Mouse (Mus musculus) MEL (cell line): Measurements from ENCODE around the gene 1190005I06Rik. TPM values are rescaled to one million over a fixed set of nuclear protein-coding genes. Genes with fewer than 3 reads are reported as not detected.
A peak's percentile ranks its signal among the peaks of the same experiment; 100 is the strongest.

Source experiments
- DNase-seq: peaks from one replicate; pipeline ENCODE4 v3.0.0; 2011; ENCODE audit warnings: low read depth, low spot score
- H3K27ac ChIP-seq: 2 replicates; pipeline ENCODE4 v1.5.1; 2012; ENCODE audit warnings: low read depth, mild to moderate bottlenecking, control low read depth, low read length, moderate library complexity; ENCODE audit not compliant: control insufficient read depth
- H3K27me3 ChIP-seq, 2 experiments: fragments of 150-350 bp in 1 of 2; sonication (generic) in 1 of 2; 2 replicates each; pipeline ENCODE4 v1.6.1; 2012; ENCODE audit warnings: low read length in 2 of 2, mild to moderate bottlenecking in 2 of 2, improper control_type of control experiment in 1 of 2, moderate library complexity in 1 of 2; ENCODE audit not compliant: insufficient read depth in 2 of 2, control insufficient read depth in 1 of 2
- H3K36me3 ChIP-seq, 2 experiments: 2 replicates each; pipeline ENCODE4 v1.6.1; 2012 to 2014; ENCODE audit warnings: low read length in 2 of 2, improper control_type of control experiment in 1 of 2, inconsistent platforms in 1 of 2, mild to moderate bottlenecking in 1 of 2; ENCODE audit not compliant: insufficient read depth in 2 of 2, control insufficient read depth in 1 of 2
- H3K4me1 ChIP-seq, 2 experiments: fragments of 150-350 bp in 1 of 2; sonication (generic) in 1 of 2; 2 replicates each; pipeline ENCODE4 v1.6.1; 2012; ENCODE audit warnings: low read length in 2 of 2, improper control_type of control experiment in 1 of 2, mild to moderate bottlenecking in 1 of 2; ENCODE audit not compliant: insufficient read depth in 2 of 2, control insufficient read depth in 1 of 2
- H3K4me3 ChIP-seq, 2 experiments: fragments of 150-350 bp in 1 of 2; sonication (generic) in 1 of 2; 2 replicates each; pipeline ENCODE4 v1.5.1; 2012; ENCODE audit warnings: low read depth in 2 of 2, low read length in 2 of 2, mild to moderate bottlenecking in 2 of 2, moderate library complexity in 2 of 2, control low read depth in 1 of 2, improper control_type of control experiment in 1 of 2; ENCODE audit not compliant: control insufficient read depth in 1 of 2, insufficient read depth in 1 of 2
- H3K79me2 ChIP-seq: 2 replicates; pipeline ENCODE4 v1.6.1; 2012; ENCODE audit warnings: mild to moderate bottlenecking, low read length, moderate library complexity; ENCODE audit not compliant: control insufficient read depth, poor library complexity, insufficient read depth
- H3K9ac ChIP-seq: 2 replicates; pipeline ENCODE4 v1.6.1; 2012; ENCODE audit warnings: low read depth, mild to moderate bottlenecking, control low read depth, low read length, moderate library complexity; ENCODE audit not compliant: control insufficient read depth, poor library complexity, severe bottlenecking
- H3K9me3 ChIP-seq: fragments of 150-350 bp; sonication (generic); replicated peaks from 2 replicates; pipeline ENCODE4 v1.6.1; 2012; ENCODE audit warnings: mild to moderate bottlenecking, low read length, improper control_type of control experiment, moderate library complexity; ENCODE audit not compliant: insufficient read depth
- BHLHE40 ChIP-seq: IDR thresholded peaks from 2 replicates; pipeline ENCODE4 v1.6.1; 2012; ENCODE audit warnings: low read depth, mild to moderate bottlenecking, inconsistent platforms, low read length, improper control_type of control experiment, borderline replicate concordance
- CHD1 ChIP-seq: IDR thresholded peaks from 2 replicates; pipeline ENCODE4 v1.6.1; 2012; ENCODE audit warnings: low read depth, mild to moderate bottlenecking, inconsistent platforms, low read length, improper control_type of control experiment
- CHD2 ChIP-seq: IDR thresholded peaks from 2 replicates; pipeline ENCODE4 v1.6.1; 2011; ENCODE audit warnings: low read length, improper control_type of control experiment
- CTCF ChIP-seq, 3 experiments: IDR thresholded peaks in 2 of 3; conservative IDR thresholded peaks in 1 of 3; 2 replicates each; pipeline ENCODE4 v1.5.1; 2011 to 2012; ENCODE audit warnings: low read length in 3 of 3, low read depth in 2 of 3, mild to moderate bottlenecking in 2 of 3, improper control_type of control experiment in 1 of 3, inconsistent platforms in 1 of 3, mixed read lengths in 1 of 3, moderate library complexity in 1 of 3; ENCODE audit not compliant: control insufficient read depth in 1 of 3, insufficient read depth in 1 of 3, poor library complexity in 1 of 3, severe bottlenecking in 1 of 3
- ELF1 ChIP-seq: IDR thresholded peaks from 2 replicates; pipeline ENCODE4 v1.6.1; 2014; ENCODE audit warnings: low read depth, mild to moderate bottlenecking, inconsistent platforms, low read length, improper control_type of control experiment, moderate library complexity
- EP300 ChIP-seq, 2 experiments: IDR thresholded peaks; 2 replicates each; pipeline ENCODE4 v1.6.1; 2011; ENCODE audit warnings: improper control_type of control experiment in 2 of 2, low read length in 2 of 2, low read depth in 1 of 2, mild to moderate bottlenecking in 1 of 2
- ETS1 ChIP-seq: IDR thresholded peaks from 2 replicates; pipeline ENCODE4 v1.6.1; 2012; ENCODE audit warnings: low read depth, mild to moderate bottlenecking, inconsistent platforms, low read length, improper control_type of control experiment, moderate library complexity
- GATA1 ChIP-seq: IDR thresholded peaks from 2 replicates; pipeline ENCODE4 v1.6.1; 2011; ENCODE audit warnings: low read depth, low read length, improper control_type of control experiment
- JUND ChIP-seq: IDR thresholded peaks from 2 replicates; pipeline ENCODE4 v1.6.1; 2011; ENCODE audit warnings: low read depth, mild to moderate bottlenecking, improper control_type of control experiment, low read length
- KAT2A ChIP-seq: conservative IDR thresholded peaks from 2 replicates; pipeline ENCODE4 v1.6.1; 2012; ENCODE audit warnings: low read depth, low read length, improper control_type of control experiment, inconsistent platforms
- MAFK ChIP-seq: IDR thresholded peaks from 2 replicates; pipeline ENCODE4 v1.6.1; 2011; ENCODE audit warnings: low read depth, mild to moderate bottlenecking, low read length, improper control_type of control experiment, borderline replicate concordance
- MAX ChIP-seq: IDR thresholded peaks from 2 replicates; pipeline ENCODE4 v1.6.1; 2011; ENCODE audit warnings: low read length, improper control_type of control experiment
- MEF2A ChIP-seq: IDR thresholded peaks from 2 replicates; pipeline ENCODE4 v1.6.1; 2014; ENCODE audit warnings: low read depth, mild to moderate bottlenecking, inconsistent platforms, low read length, improper control_type of control experiment; ENCODE audit not compliant: poor library complexity, insufficient replicate concordance, severe bottlenecking; ENCODE audit errors: extremely low read depth
- MXI1 ChIP-seq: IDR thresholded peaks from 2 replicates; pipeline ENCODE4 v1.6.1; 2011; ENCODE audit warnings: mild to moderate bottlenecking, low read depth, low read length, improper control_type of control experiment
- MYB ChIP-seq: IDR thresholded peaks from 2 replicates; pipeline ENCODE4 v1.6.1; 2011; ENCODE audit warnings: mild to moderate bottlenecking, low read depth, low read length, improper control_type of control experiment
- MYC ChIP-seq: IDR thresholded peaks from 2 replicates; pipeline ENCODE4 v1.6.1; 2011; ENCODE audit warnings: low read depth, mild to moderate bottlenecking, low read length, improper control_type of control experiment, moderate library complexity
- NELFE ChIP-seq: IDR thresholded peaks from 2 replicates; pipeline ENCODE4 v1.6.1; 2011; ENCODE audit warnings: low read depth, low read length, improper control_type of control experiment
- NRF1 ChIP-seq: IDR thresholded peaks from 2 replicates; pipeline ENCODE4 v1.6.1; 2014; ENCODE audit warnings: low read depth, mild to moderate bottlenecking, inconsistent platforms, low read length, improper control_type of control experiment, moderate library complexity; ENCODE audit not compliant: poor library complexity, insufficient read depth, severe bottlenecking
- POLR2AphosphoS2 ChIP-seq: IDR thresholded peaks from 2 replicates; pipeline ENCODE4 v1.6.1; 2011; ENCODE audit warnings: low read length, improper control_type of control experiment
- RAD21 ChIP-seq: IDR thresholded peaks from 2 replicates; pipeline ENCODE4 v1.6.1; 2011; ENCODE audit warnings: mild to moderate bottlenecking, low read depth, low read length, improper control_type of control experiment
- RCOR1 ChIP-seq: IDR thresholded peaks from 2 replicates; pipeline ENCODE4 v1.6.1; 2012; ENCODE audit warnings: low read depth, mild to moderate bottlenecking, inconsistent platforms, low read length, improper control_type of control experiment
- SMC3 ChIP-seq: IDR thresholded peaks from 2 replicates; pipeline ENCODE4 v1.6.1; 2011; ENCODE audit warnings: low read depth, low read length, improper control_type of control experiment
- TBP ChIP-seq: IDR thresholded peaks from 2 replicates; pipeline ENCODE4 v1.8.0; 2011; ENCODE audit warnings: low read depth, low read length, improper control_type of control experiment
- TCF12 ChIP-seq: IDR thresholded peaks from 2 replicates; pipeline ENCODE4 v1.6.1; 2014; ENCODE audit warnings: low read depth, mild to moderate bottlenecking, inconsistent platforms, low read length, improper control_type of control experiment, moderate library complexity
- UBTF ChIP-seq: IDR thresholded peaks from 2 replicates; pipeline ENCODE4 v1.6.1; 2012; ENCODE audit warnings: low read depth, mild to moderate bottlenecking, inconsistent platforms, low read length, improper control_type of control experiment, moderate library complexity, borderline replicate concordance; ENCODE audit not compliant: insufficient read depth
- USF1 ChIP-seq: IDR thresholded peaks from 2 replicates; pipeline ENCODE4 v1.6.1; 2014; ENCODE audit warnings: low read depth, mild to moderate bottlenecking, inconsistent platforms, low read length, improper control_type of control experiment, moderate library complexity
- USF2 ChIP-seq, 2 experiments: IDR thresholded peaks; 2 replicates each; pipeline ENCODE4 v1.6.1; 2011 to 2012; ENCODE audit warnings: improper control_type of control experiment in 2 of 2, low read length in 2 of 2, borderline replicate concordance in 1 of 2, inconsistent platforms in 1 of 2, low read depth in 1 of 2, mild to moderate bottlenecking in 1 of 2; ENCODE audit not compliant: insufficient read depth in 1 of 2
- ZC3H11A ChIP-seq: IDR thresholded peaks from 2 replicates; pipeline ENCODE4 v1.6.1; 2012; ENCODE audit warnings: low read depth, mild to moderate bottlenecking, inconsistent platforms, low read length, improper control_type of control experiment
- ZKSCAN1 ChIP-seq: IDR thresholded peaks from 2 replicates; pipeline ENCODE4 v1.6.1; 2012; ENCODE audit warnings: low read depth, mild to moderate bottlenecking, inconsistent platforms, low read length, improper control_type of control experiment, moderate library complexity
- ZMIZ1 ChIP-seq: IDR thresholded peaks from 2 replicates; pipeline ENCODE4 v1.6.1; 2012; ENCODE audit warnings: low read depth, mild to moderate bottlenecking, inconsistent platforms, low read length, improper control_type of control experiment, moderate library complexity
- ZNF384 ChIP-seq: IDR thresholded peaks from 2 replicates; pipeline ENCODE4 v1.6.1; 2012; ENCODE audit warnings: low read depth, mild to moderate bottlenecking, inconsistent platforms, low read length, improper control_type of control experiment
- polyA plus RNA-seq, 2 experiments: library from polyadenylated mRNA; stranded (reverse) in 1 of 2; unstranded in 1 of 2; fragments of >175 nt in 1 of 2; fragments of >200 nt in 1 of 2; gene quantifications; 2 replicates each; pipeline versions ENCODE4 v1.2.1 to v1.2.4; 2012; ENCODE audit warnings: low replicate concordance in 2 of 2, low read depth in 1 of 2; ENCODE audit not compliant: insufficient read length in 2 of 2, insufficient read depth in 1 of 2, missing spikeins in 1 of 2
- total RNA-seq: library from RNA; depleted of rRNA; stranded (reverse); fragments of 300-350 nt; gene quantifications from 2 replicates; pipeline ENCODE4 v1.2.3, GENCODE M21; 2012

Gene 1190005I06Rik
- total and polyA plus RNA-seq, 3 experiments, result 2.1 to 2.3 TPM; not detected in 1

DNA sequence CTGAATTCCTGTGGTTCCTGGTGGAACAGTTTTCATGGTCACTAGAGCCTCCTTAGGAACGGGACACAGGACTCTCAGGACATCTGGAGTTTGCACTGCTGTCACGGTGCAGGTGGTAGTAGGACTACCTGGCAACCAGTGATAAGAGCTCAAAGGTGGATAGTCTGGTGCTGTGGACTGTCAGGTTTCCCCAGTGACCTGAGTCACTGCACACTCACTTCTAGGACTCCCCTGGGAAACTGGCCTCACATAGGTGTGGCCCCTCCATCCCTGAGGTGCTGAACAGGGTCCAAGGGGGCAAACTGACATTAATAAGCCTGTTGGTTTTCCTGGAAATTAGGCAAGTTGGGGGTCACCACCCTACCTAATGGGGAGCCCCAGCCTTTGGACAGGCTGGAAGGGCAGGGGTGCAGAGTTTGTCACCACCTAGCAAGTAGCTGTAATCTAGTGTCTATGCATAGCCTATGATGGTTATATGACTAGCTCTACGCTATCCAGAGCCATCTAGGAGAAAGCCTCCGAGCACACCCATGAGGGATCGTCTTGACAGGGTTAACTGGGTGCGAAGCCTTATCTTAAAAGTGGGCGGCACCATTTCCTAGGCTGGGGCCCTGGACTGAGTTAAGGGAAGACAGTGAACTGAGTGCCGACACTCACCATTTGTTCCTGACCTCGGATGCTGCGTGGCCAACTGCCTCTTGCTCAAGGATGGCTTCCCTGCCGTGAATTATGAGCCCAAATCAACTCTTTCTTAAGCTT is 32.4 kb upstream of the 1190005I06Rik start (continued):
- TF ChIP-seq MYC, result no peak
- TF ChIP-seq CTCF (IDR thresholded peaks at IDR 0.05 in 2 of 3, conservative IDR thresholded peaks at IDR 0.05 in 1 of 3; ENCODE audit: control insufficient read depth in 1 of 3, insufficient read depth in 1 of 3, low read depth in 2 of 3, low read length in 3 of 3, poor library complexity in 1 of 3, severe bottlenecking in 1 of 3), result no peak
- TF ChIP-seq TBP, result no peak
- TF ChIP-seq UBTF, result no peak
- TF ChIP-seq ZNF384, result 0 out of 2 replicates have a peak, but pooled peaks have one; percentile 2
- TF ChIP-seq TCF12, result 0 out of 2 replicates have a peak, but pooled peaks have one; percentile 8
- TF ChIP-seq NELFE, result no peak
- TF ChIP-seq ZKSCAN1, result no peak
- TF ChIP-seq CHD1, result no peak
- no peak for TF ChIP-seq SMC3
- TF ChIP-seq POLR2AphosphoS2, result no peak

DNA sequence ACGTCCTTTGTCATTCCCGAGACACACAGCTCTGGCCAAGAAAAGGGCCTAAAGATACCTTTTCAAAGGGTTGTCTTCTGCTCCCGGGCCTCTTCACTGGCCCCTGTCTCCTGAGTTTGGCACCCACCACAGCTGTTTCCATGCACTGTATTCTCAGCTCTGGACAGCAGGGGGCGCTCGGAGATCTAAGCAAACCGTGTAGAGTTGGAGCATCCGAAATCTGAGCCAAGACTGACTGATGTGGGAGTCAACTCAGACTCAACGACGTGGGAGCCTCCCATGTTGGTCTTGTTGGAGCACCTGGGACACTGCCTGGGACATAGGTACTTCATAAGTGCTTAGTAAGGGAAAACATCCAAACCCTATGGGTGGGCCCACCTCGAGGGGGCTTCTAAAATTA is 31.0 kb upstream of the 1190005I06Rik start:
- no peak overlapping the region for H3K4me3 ChIP-seq
- no peak overlapping the region for H3K27ac ChIP-seq
- TF ChIP-seq CHD2, result no peak
- no peak for TF ChIP-seq ETS1
- no peak for TF ChIP-seq BHLHE40
- TF ChIP-seq POLR2AphosphoS2, result no peak
- TF ChIP-seq USF1, result no peak
- peak; percentile 28; the same call in 1 of the 2 replicates for TF ChIP-seq ZC3H11A
- TF ChIP-seq GATA1, result no peak
- no peak for TF ChIP-seq USF2 (IDR thresholded peaks at IDR 0.05; ENCODE audit: borderline replicate concordance in 1 of 2, insufficient read depth in 1 of 2, low read depth in 1 of 2, low read length in 2 of 2)
- TF ChIP-seq TCF12, result no peak
- TF ChIP-seq MEF2A, result no peak
- TF ChIP-seq JUND, result no peak
- 0 out of 2 replicates have a peak, but pooled peaks have one; percentile 17 for TF ChIP-seq RCOR1
- TF ChIP-seq TBP, result no peak
- no peak for TF ChIP-seq ELF1
- TF ChIP-seq NRF1, result no peak
- TF ChIP-seq RAD21, result peak; percentile 68
- no peak for TF ChIP-seq KAT2A
- TF ChIP-seq UBTF, result no peak
- peak; percentile 75 to 94 (median 85) for TF ChIP-seq CTCF (IDR thresholded peaks at IDR 0.05 in 2 of 3, conservative IDR thresholded peaks at IDR 0.05 in 1 of 3; ENCODE audit: control insufficient read depth in 1 of 3, insufficient read depth in 1 of 3, low read depth in 2 of 3, low read length in 3 of 3, poor library complexity in 1 of 3, severe bottlenecking in 1 of 3)
- no peak for TF ChIP-seq MXI1
- TF ChIP-seq MAFK, result no peak
- peak; percentile 65 for TF ChIP-seq SMC3
- TF ChIP-seq ZMIZ1, result no peak
- no peak for TF ChIP-seq MYB
- no peak for TF ChIP-seq MAX
- TF ChIP-seq EP300 (IDR thresholded peaks at IDR 0.05; ENCODE audit: low read depth in 1 of 2, low read length in 2 of 2), result no peak
- H3K9me3 ChIP-seq, result no peaks in the 10 kb centered on the region
- peaks cover 0 to 9% of the 10 kb centered on the region in 2 experiments; a peak in 2 of 4 replicates for H3K4me1 ChIP-seq
- H3K36me3 ChIP-seq, result peaks cover 0 to 5% of the 10 kb centered on the region in 2 experiments; a peak in 3 of 4 replicates
- peak; percentile 83 for DNase-seq
- no peaks in the 10 kb centered on the region for H3K27me3 ChIP-seq
- no peak overlapping the region for H3K9ac ChIP-seq
- no peaks in the 10 kb centered on the region for H3K79me2 ChIP-seq
